Mouse (Mus musculus) CH12.LX (cell line): Measurements from ENCODE around the gene Kdelr1.

Experiments
- CHD2 ChIP-seq: IDR thresholded peaks from 2 replicates; pipeline ENCODE4 v1.6.1; 2011; ENCODE audit warnings: low read length, improper control_type of control experiment
- CTCF ChIP-seq, 2 experiments: IDR thresholded peaks in 1 of 2; conservative IDR thresholded peaks in 1 of 2; 2 replicates each; pipeline ENCODE4 v1.5.1; 2011 to 2012; ENCODE audit warnings: low read depth in 2 of 2, low read length in 2 of 2, improper control_type of control experiment in 1 of 2, inconsistent platforms in 1 of 2, mild to moderate bottlenecking in 1 of 2, moderate library complexity in 1 of 2
- E2F4 ChIP-seq: IDR thresholded peaks from 2 replicates; pipeline ENCODE4 v1.6.1; 2011; ENCODE audit warnings: low read depth, low read length, improper control_type of control experiment; ENCODE audit not compliant: insufficient replicate concordance
- EP300 ChIP-seq: IDR thresholded peaks from 2 replicates; pipeline ENCODE4 v1.6.1; 2011; ENCODE audit warnings: low read length, improper control_type of control experiment
- GABPA ChIP-seq: IDR thresholded peaks from 2 replicates; pipeline ENCODE4 v1.6.1; 2012; ENCODE audit warnings: low read depth, low read length, improper control_type of control experiment, inconsistent platforms; ENCODE audit not compliant: insufficient replicate concordance
- JUN ChIP-seq: IDR thresholded peaks from 2 replicates; pipeline ENCODE4 v1.6.1; 2011; ENCODE audit warnings: low read depth, mild to moderate bottlenecking, low read length, improper control_type of control experiment, moderate library complexity; ENCODE audit not compliant: insufficient read depth
- MAX ChIP-seq: IDR thresholded peaks from 2 replicates; pipeline ENCODE4 v1.6.1; 2011; ENCODE audit warnings: low read length, improper control_type of control experiment
- POLR2A ChIP-seq: IDR thresholded peaks from 2 replicates; pipeline ENCODE4 v1.6.1; 2011; ENCODE audit warnings: low read depth, mild to moderate bottlenecking, improper control_type of control experiment, low read length
- POLR2AphosphoS2 ChIP-seq: IDR thresholded peaks from 2 replicates; pipeline ENCODE4 v1.6.1; 2011; ENCODE audit warnings: low read depth, low read length, improper control_type of control experiment
- RAD21 ChIP-seq: IDR thresholded peaks from 2 replicates; pipeline ENCODE4 v1.6.1; 2011; ENCODE audit warnings: low read depth, mild to moderate bottlenecking, low read length, improper control_type of control experiment, moderate library complexity
- SIN3A ChIP-seq: IDR thresholded peaks from 2 replicates; pipeline ENCODE4 v1.6.1; 2012; ENCODE audit warnings: low read length, improper control_type of control experiment, inconsistent platforms
- USF1 ChIP-seq: IDR thresholded peaks from 2 replicates; pipeline ENCODE4 v1.6.1; 2014; ENCODE audit warnings: low read depth, mild to moderate bottlenecking, inconsistent platforms, low read length, improper control_type of control experiment
- USF2 ChIP-seq: conservative IDR thresholded peaks from 2 replicates; pipeline ENCODE4 v1.6.1; 2011; ENCODE audit warnings: low read depth, low read length, improper control_type of control experiment
- ZC3H11A ChIP-seq: IDR thresholded peaks from 2 replicates; pipeline ENCODE4 v1.6.1; 2012; ENCODE audit warnings: low read depth, mild to moderate bottlenecking, inconsistent platforms, low read length, improper control_type of control experiment

DNA sequence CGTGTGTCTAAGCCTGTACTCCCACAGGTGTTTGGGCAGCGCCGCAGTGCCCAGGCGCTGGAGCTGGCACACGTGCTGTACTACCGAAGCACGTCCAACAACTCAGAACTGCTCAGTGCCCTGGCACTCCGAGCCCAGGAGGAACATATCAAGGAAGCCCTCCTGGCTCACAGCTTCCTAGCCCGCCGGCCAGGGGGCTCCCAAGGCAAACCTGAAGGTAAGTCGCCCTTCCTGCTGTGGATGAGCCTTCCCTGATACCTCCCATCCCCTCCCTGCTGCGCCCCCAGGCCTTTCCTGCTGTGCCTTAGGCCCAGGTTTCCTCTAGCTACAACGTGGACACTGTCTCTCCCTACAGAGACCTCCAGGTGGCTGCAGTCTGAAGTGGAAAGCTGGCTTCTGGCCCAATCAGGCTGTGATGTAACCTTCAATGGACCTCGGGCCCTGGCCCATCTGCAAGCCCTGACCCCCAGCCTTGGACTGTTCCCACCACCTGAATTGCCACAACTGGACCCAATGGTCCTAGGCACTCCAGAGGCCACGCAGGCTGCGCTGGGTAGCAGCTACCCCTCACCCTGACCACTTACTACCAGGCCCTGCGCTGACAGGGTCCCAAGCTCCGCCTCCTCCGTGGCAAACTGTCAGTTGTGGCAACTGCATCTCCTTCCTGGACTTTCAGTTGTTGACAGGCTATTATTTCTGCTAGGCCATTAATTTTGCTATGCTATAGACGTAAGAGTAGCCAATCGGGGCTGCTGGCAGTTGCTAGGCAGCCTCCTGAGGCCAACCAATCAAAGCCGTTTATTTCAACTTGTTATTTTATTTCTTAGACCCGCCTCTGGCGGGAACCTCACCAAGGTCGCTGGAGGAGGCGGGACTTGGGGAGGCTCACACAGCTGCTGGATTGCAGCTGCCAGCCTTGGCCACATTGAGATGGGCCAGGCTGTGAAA lies 43.8 kb downstream of the Kdelr1 start:
- TF ChIP-seq CTCF (conservative IDR thresholded peaks at IDR 0.05 in 1 of 2, IDR thresholded peaks at IDR 0.05 in 1 of 2; ENCODE audit: low read depth in 2 of 2, low read length in 2 of 2) (no peak), POLR2AphosphoS2 (no peak), EP300 (no peak), GABPA (no peak), POLR2A (no peak), JUN (no peak), E2F4 (no peak), CHD2 (no peak), USF2 (no peak), RAD21 (no peak), USF1 (no peak), SIN3A (no peak), ZC3H11A (no peak), MAX (no peak)
